Mouse (Mus musculus) testis, adult 2 months (tissue): ENCODE measurements around the gene Echdc3. TPM values are rescaled to one million over a fixed set of nuclear protein-coding genes. Genes with fewer than 3 reads are reported as not detected.

ENCODE experiments used
- H3K27ac ChIP-seq: fragments of 200-500 bp; 2 replicates; pipeline ENCODE4 v1.5.1; 2012; ENCODE audit warnings: low read depth, low read length; ENCODE audit not compliant: control insufficient read depth, insufficient read depth
- H3K27me3 ChIP-seq: fragments of 200-500 bp; 2 replicates; pipeline ENCODE4 v1.6.1; 2012; ENCODE audit warnings: mild to moderate bottlenecking, low read length, moderate library complexity; ENCODE audit not compliant: control insufficient read depth, insufficient read depth
- H3K36me3 ChIP-seq: fragments of 200-500 bp; 2 replicates; pipeline ENCODE4 v1.6.1; 2012; ENCODE audit warnings: mild to moderate bottlenecking, low read length; ENCODE audit not compliant: control insufficient read depth, insufficient read depth
- H3K4me1 ChIP-seq: fragments of 200-500 bp; 2 replicates; pipeline ENCODE4 v1.6.1; 2012; ENCODE audit warnings: low read length; ENCODE audit not compliant: control insufficient read depth, insufficient read depth
- H3K4me3 ChIP-seq: fragments of 200-500 bp; 2 replicates; pipeline ENCODE4 v1.5.1; 2012; ENCODE audit warnings: low read depth, mild to moderate bottlenecking, low read length, moderate library complexity, mixed read lengths; ENCODE audit not compliant: control insufficient read depth
- CTCF ChIP-seq: fragments of 200-500 bp; IDR thresholded peaks from 2 replicates; pipeline ENCODE4 v1.5.1; 2012; ENCODE audit warnings: low read depth, mild to moderate bottlenecking, inconsistent platforms, low read length, moderate library complexity; ENCODE audit not compliant: control insufficient read depth, insufficient read depth, insufficient replicate concordance
- POLR2A ChIP-seq: fragments of 200-500 bp; IDR thresholded peaks from 2 replicates; pipeline ENCODE4 v1.6.1; 2012; ENCODE audit warnings: low read depth, mild to moderate bottlenecking, inconsistent platforms, low read length, moderate library complexity; ENCODE audit not compliant: control insufficient read depth
- polyA plus RNA-seq: library from polyadenylated mRNA; depleted of rRNA; stranded (reverse); fragments of >200 nt; gene quantifications from 2 replicates; pipeline ENCODE4 v1.2.3, GENCODE M21; 2012

Gene Echdc3
- polyA plus RNA-seq, 1 experiment: 3.9 TPM

DNA sequence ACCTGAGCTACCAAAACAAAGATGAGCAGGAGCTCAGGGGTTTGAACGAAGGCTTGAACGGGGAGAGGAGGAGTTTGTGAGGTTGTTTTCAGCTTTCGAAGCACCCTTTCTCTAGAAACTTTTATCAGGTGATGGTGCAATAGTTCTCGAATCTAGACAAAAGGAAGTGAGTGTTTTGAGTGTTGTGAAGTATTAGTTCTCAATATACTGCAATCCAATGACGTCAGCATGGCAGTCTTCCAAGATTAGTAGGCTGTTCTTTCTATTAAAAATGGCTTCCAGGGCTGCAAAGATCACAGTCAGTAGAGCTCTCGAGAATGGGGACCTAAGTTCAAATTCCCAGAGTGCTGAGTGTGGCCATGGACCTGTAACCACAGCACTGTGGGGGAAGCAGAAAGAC is 47.1 kb downstream of the Echdc3 start:
- no peaks in the 10 kb centered on the region for H3K36me3 ChIP-seq
- TF ChIP-seq CTCF (no peak), POLR2A (no peak)
- H3K4me1 ChIP-seq: no peaks in the 10 kb centered on the region

GRCm38 (mm10) chr2:6164606-6165290 is 48.1 kb downstream of the Echdc3 start:
- TF ChIP-seq POLR2A (no peak), CTCF (no peak)
- no peaks in the 10 kb centered on the region for H3K27me3 ChIP-seq
- H3K4me3 ChIP-seq: no peak overlapping the region
- H3K36me3 ChIP-seq: no peaks in the 10 kb centered on the region
- H3K4me1 ChIP-seq: no peaks in the 10 kb centered on the region
- H3K27ac ChIP-seq: no peak overlapping the region

More for the DNA sequence above, 47.1 kb downstream of the Echdc3 start:
- Histone ChIP-seq H3K4me3 (no peak overlapping the region), H3K27ac (no peak overlapping the region), H3K27me3 (no peaks in the 10 kb centered on the region)

- Histone ChIP-seq H3K36me3 (no peaks in the 10 kb centered on the region), H3K27me3 (no peaks in the 10 kb centered on the region), H3K4me1 (no peaks in the 10 kb centered on the region), H3K27ac (no peak overlapping the region), H3K4me3 (no peak overlapping the region)
- TF ChIP-seq CTCF (no peak), POLR2A (no peak)
These were observed 50.3 kb downstream of the Echdc3 start for GRCm38 (mm10) chr2:6162366-6163040.

DNA sequence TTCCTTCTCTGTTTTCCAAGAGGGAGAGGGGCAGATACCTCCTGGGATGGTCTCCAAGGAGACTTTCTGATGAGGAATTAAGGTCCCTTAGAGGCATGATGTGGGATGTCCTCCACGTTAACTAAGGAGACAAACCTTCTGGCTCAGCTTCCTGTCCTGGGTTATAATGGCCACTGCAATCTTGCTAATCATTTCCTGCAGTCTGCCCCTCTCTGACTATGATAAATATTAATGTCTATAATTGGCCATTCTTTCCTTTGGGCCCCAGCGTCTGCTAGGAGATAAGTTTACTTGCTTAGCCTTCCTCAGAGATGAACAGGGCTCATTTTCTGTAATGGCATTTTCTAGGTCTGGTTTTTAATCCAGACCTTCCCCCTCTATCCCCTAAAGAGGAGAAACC is 53.1 kb downstream of the Echdc3 start:
- Histone ChIP-seq H3K36me3 (no peaks in the 10 kb centered on the region), H3K4me1 (no peaks in the 10 kb centered on the region), H3K27me3 (no peaks in the 10 kb centered on the region), H3K27ac (no peak overlapping the region), H3K4me3 (no peak overlapping the region)
- TF ChIP-seq CTCF (no peak), POLR2A (no peak)

GRCm38 (mm10) chr2:6159219-6159618 is 53.6 kb downstream of the Echdc3 start:
- Histone ChIP-seq H3K27ac (no peak overlapping the region), H3K27me3 (no peaks in the 10 kb centered on the region), H3K4me1 (no peaks in the 10 kb centered on the region), H3K4me3 (no peak overlapping the region), H3K36me3 (no peaks in the 10 kb centered on the region)
- TF ChIP-seq CTCF: no peak
- no peak for TF ChIP-seq POLR2A

GRCm38 (mm10) chr2:6157635-6158034 is 55.2 kb downstream of the Echdc3 start:
- Histone ChIP-seq H3K4me3 (no peak overlapping the region), H3K27ac (no peak overlapping the region), H3K4me1 (no peaks in the 10 kb centered on the region), H3K27me3 (no peaks in the 10 kb centered on the region), H3K36me3 (no peaks in the 10 kb centered on the region)
- TF ChIP-seq POLR2A (no peak), CTCF (no peak)

DNA sequence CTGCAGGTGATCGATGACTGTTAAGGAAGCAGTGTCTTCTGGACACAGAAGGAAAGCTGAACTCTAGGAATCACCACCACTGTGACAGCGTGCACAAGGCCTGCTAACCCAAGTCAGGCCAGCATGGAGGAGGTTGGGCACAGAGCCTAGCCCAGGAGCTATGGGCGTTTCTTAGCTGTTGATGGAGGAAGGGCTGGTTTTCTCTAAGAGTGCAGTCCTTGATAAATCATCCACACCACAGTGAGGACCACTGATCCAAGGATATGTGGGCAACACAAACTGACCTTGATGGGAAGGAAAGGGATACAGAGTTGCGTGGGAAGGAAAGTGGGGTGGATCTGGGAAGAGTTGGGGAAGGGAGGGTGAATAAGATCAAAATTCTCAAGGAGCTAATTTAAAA is 55.6 kb downstream of the Echdc3 start:
- no peak overlapping the region for H3K4me3 ChIP-seq
- H3K4me1 ChIP-seq: no peaks in the 10 kb centered on the region
- no peaks in the 10 kb centered on the region for H3K27me3 ChIP-seq
- H3K27ac ChIP-seq: no peak overlapping the region
- H3K36me3 ChIP-seq: no peaks in the 10 kb centered on the region
- no peak for TF ChIP-seq POLR2A
- TF ChIP-seq CTCF: no peak

- Histone ChIP-seq H3K27ac (no peak overlapping the region), H3K4me3 (no peak overlapping the region), H3K4me1 (no peaks in the 10 kb centered on the region), H3K27me3 (no peaks in the 10 kb centered on the region), H3K36me3 (no peaks in the 10 kb centered on the region)
- TF ChIP-seq CTCF (no peak), POLR2A (no peak)
These were observed 63.0 kb downstream of the Echdc3 start for GRCm38 (mm10) chr2:6149801-6150200.
